Mouse (Mus musculus): ENCODE measurements around the gene Igfbp7.

DNA sequence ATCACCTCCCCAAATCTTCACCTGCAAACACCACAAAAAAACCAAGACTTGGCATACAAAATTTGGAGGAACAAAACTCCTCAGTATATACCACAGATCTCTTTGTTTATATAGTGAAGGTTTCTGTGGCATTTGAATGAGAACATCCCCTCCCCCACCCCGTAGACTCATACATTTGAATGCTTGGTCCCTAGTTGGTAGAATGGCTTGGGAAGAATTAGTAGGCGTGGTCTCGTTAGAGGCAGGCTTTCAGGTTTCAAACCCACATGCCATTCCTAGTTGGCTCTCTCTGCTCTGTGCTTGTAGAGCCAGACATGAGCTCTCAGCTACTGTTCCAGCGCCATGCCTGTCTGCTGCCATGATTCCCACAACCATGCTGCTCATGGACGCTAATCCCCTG, 26.2 kb downstream of the Igfbp7 start:
- TF ChIP-seq CTCF (conservative IDR thresholded peaks at IDR 0.05; ENCODE audit: insufficient read depth, insufficient read length, low read depth, low read length) (no peak), POLR2A (IDR thresholded peaks at IDR 0.05; ENCODE audit: low read depth, low read length) (no peak)
